Mouse (Mus musculus): ENCODE results near the gene Prrg4. TPM values are rescaled to one million over a fixed set of nuclear protein-coding genes. Genes with fewer than 3 reads are reported as not detected.
A peak's percentile ranks its signal among the peaks of the same experiment; 100 is the strongest.

The Prrg4 gene
- polyA plus RNA-seq, 1 experiment from 2014 or later, result 1.1 TPM

GRCm38 (mm10) chr2:104856218-104856617 lies 6.5 kb upstream of the Prrg4 start:
- Histone ChIP-seq H3K4me3 (no peak overlapping the region), H3K9ac (no peak overlapping the region), H3K27ac (ENCODE audit: poor library complexity, severe bottlenecking) (no peak overlapping the region), H3K36me3 (no peaks in the 10 kb centered on the region), H3K27me3 (replicated peaks) (0 out of 2 replicates have a peak, but pooled peaks cover under 1% of the 10 kb centered on the region), H3K9me3 (replicated peaks) (no peaks in the 10 kb centered on the region), H3K4me2 (no peak overlapping the region), H3K4me1 (replicated peaks) (no peaks in the 10 kb centered on the region)
- ATAC-seq (ENCODE audit: insufficient number of reproducible peaks, low FRiP score), result no peak
- 50% methylated on average over 1 of the region's 1 CpGs for WGBS

DNA sequence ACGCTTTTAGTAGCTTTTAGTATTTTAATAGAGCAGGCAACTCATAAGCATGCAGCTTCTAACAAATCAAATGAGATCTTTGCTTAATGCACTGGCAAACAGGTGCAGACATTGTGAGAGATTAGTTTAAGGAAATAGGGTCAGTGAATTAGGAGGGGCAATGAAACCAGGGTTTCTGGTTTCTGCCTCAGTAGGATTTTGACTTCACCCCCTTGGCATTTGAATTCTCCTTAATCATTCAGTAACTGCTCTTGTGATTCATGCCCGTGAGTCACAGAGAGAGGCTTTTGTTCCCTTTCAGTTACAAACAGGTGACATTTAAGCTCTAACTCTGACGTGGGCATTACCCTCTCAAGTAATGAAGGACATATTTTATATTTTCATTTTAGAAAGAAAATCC lies 6.1 kb upstream of the Prrg4 start:
- no peaks in the 10 kb centered on the region for H3K4me1 ChIP-seq (replicated peaks)
- WGBS, result 56% methylated on average over 3 of the region's 3 CpGs
- 0 out of 2 replicates have a peak, but pooled peaks cover 5% of the 10 kb centered on the region for H3K27me3 ChIP-seq (replicated peaks)
- no peak overlapping the region for H3K27ac ChIP-seq (ENCODE audit: poor library complexity, severe bottlenecking)
- no peak for ATAC-seq (ENCODE audit: insufficient number of reproducible peaks, low FRiP score)
- H3K4me3 ChIP-seq, result no peak overlapping the region
- no peak overlapping the region for H3K4me2 ChIP-seq
- no peaks in the 10 kb centered on the region for H3K9me3 ChIP-seq (replicated peaks)
- H3K36me3 ChIP-seq, result no peaks in the 10 kb centered on the region
- no peak overlapping the region for H3K9ac ChIP-seq

- Histone ChIP-seq H3K4me3 (no peak overlapping the region), H3K4me2 (no peak overlapping the region), H3K27me3 (replicated peaks) (0 out of 2 replicates have a peak, but pooled peaks cover 6% of the 10 kb centered on the region), H3K36me3 (no peaks in the 10 kb centered on the region), H3K9ac (no peak overlapping the region), H3K4me1 (replicated peaks) (no peaks in the 10 kb centered on the region), H3K9me3 (replicated peaks) (no peaks in the 10 kb centered on the region), H3K27ac (ENCODE audit: poor library complexity, severe bottlenecking) (no peak overlapping the region)
- no peak for ATAC-seq (ENCODE audit: insufficient number of reproducible peaks, low FRiP score)
- 31% methylated on average over 1 of the region's 1 CpGs for WGBS
Observed at GRCm38 (mm10) chr2:104854836-104855235, 5.2 kb upstream of the Prrg4 start.

DNA sequence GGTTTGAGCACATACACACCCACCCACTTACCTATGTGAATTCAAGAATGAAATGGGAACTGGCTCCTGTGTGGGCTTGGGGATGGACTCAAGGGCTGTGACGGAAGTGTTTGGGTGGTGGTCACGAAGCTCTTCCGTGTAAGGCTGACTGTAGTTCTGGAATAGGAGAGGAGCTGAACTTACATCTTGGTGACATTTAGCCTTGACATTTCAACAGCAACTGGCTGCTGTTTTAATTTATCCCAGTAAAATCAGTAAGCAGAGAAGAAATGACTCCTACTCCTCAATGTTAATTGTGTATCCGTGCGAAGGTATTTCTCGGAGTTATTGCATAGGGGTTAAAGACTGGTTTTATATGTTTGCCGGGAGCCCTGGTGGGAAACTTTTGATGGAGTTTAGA lies 2.9 kb upstream of the Prrg4 start:
- WGBS, result 84% methylated on average over 7 of the region's 7 CpGs
- no peaks in the 10 kb centered on the region for H3K36me3 ChIP-seq

GRCm38 (mm10) chr2:104851686-104852085 lies 2.0 kb upstream of the Prrg4 start:
- Histone ChIP-seq H3K4me1 (replicated peaks) (peaks cover 11% of the 10 kb centered on the region; the same call in 1 of the 2 replicates), H3K4me3 (no peak overlapping the region), H3K4me2 (no peak overlapping the region), H3K27ac (ENCODE audit: poor library complexity, severe bottlenecking) (no peak overlapping the region), H3K36me3 (no peaks in the 10 kb centered on the region), H3K9ac (no peak overlapping the region), H3K9me3 (replicated peaks) (no peaks in the 10 kb centered on the region), H3K27me3 (replicated peaks) (0 out of 2 replicates have a peak, but pooled peaks cover 6% of the 10 kb centered on the region)
- no peak for ATAC-seq (ENCODE audit: insufficient number of reproducible peaks, low FRiP score)
- WGBS, result 28% methylated on average over 5 of the region's 5 CpGs

More for the DNA sequence above, 2.9 kb upstream of the Prrg4 start:
- no peak overlapping the region for H3K4me2 ChIP-seq
- no peak for ATAC-seq (ENCODE audit: insufficient number of reproducible peaks, low FRiP score)
- H3K27ac ChIP-seq (ENCODE audit: poor library complexity, severe bottlenecking), result no peak overlapping the region
- H3K9me3 ChIP-seq (replicated peaks), result no peaks in the 10 kb centered on the region
- H3K9ac ChIP-seq, result no peak overlapping the region
- 0 out of 2 replicates have a peak, but pooled peaks cover 6% of the 10 kb centered on the region for H3K27me3 ChIP-seq (replicated peaks)
- H3K4me3 ChIP-seq, result no peak overlapping the region
- H3K4me1 ChIP-seq (replicated peaks), result peaks cover 7% of the 10 kb centered on the region; the same call in 1 of the 2 replicates

DNA sequence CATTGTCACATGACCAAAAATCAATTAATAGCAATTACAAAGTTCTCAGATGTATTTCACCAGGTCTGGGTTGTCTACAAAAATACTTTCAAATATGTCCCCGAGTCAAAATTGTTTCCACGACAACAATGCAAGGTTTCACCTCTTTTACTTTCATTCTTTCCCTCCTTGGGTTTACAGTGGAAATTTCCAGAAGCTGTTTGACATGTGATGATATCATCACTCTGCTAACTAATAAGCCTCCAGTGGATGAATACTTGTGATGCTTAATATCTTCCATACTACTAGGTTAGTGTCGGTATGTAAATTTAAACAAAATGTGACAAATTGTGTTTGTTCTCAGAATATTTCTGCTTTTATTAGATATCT lies 299 bp upstream of the Prrg4 start:
- Histone ChIP-seq H3K27ac (ENCODE audit: poor library complexity, severe bottlenecking) (no peak overlapping the region), H3K36me3 (no peaks in the 10 kb centered on the region), H3K9ac (peak overlapping the region; percentile 76; the same call in 1 of the 2 replicates), H3K4me2 (peak overlapping the region; percentile 99), H3K4me3 (peak overlapping the region; percentile 61), H3K4me1 (replicated peaks) (peaks cover 11% of the 10 kb centered on the region; the same call in 1 of the 2 replicates), H3K27me3 (replicated peaks) (0 out of 2 replicates have a peak, but pooled peaks cover 6% of the 10 kb centered on the region), H3K9me3 (replicated peaks) (no peaks in the 10 kb centered on the region)
- ATAC-seq (ENCODE audit: insufficient number of reproducible peaks, low FRiP score), result no peak
- WGBS, result 72% methylated on average over 3 of the region's 3 CpGs

GRCm38 (mm10) chr2:104848235-104849161 lies 1.2 kb downstream of the Prrg4 start:
- Histone ChIP-seq H3K4me1 (replicated peaks) (peaks cover 11% of the 10 kb centered on the region; the same call in 1 of the 2 replicates), H3K9ac (peak overlapping the region; percentile 76; the same call in 1 of the 2 replicates), H3K4me3 (peak overlapping the region; percentile 61), H3K27ac (ENCODE audit: poor library complexity, severe bottlenecking) (no peak overlapping the region), H3K9me3 (replicated peaks) (no peaks in the 10 kb centered on the region), H3K4me2 (peak overlapping the region; percentile 99), H3K27me3 (replicated peaks) (0 out of 2 replicates have a peak, but pooled peaks cover 6% of the 10 kb centered on the region), H3K36me3 (no peaks in the 10 kb centered on the region)
- ATAC-seq (ENCODE audit: insufficient number of reproducible peaks, low FRiP score), result no peak
- WGBS, result 30% methylated on average over 16 of the region's 16 CpGs

DNA sequence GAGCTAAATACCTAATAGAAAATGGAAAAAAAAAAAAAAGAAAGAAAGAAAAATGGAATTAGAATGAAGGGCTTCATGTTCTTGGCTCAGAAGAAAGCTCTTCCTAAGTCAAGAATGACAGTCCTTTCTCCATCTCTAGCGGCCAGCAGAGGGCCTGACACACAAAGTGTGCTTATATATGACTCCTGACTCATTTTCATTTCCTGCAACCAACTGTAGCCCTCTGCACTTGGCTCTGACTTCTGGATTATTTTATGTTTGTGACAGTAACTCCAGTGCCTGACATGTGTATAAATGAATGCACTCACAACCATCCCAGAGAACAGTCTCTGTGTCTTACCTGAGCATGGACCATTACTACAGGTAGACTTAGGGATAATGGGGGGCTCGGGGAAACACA lies 2.0 kb downstream of the Prrg4 start:
- Histone ChIP-seq H3K4me3 (no peak overlapping the region), H3K4me1 (replicated peaks) (peaks cover 11% of the 10 kb centered on the region; the same call in 1 of the 2 replicates), H3K27ac (ENCODE audit: poor library complexity, severe bottlenecking) (no peak overlapping the region), H3K9me3 (replicated peaks) (no peaks in the 10 kb centered on the region), H3K9ac (no peak overlapping the region), H3K36me3 (no peaks in the 10 kb centered on the region), H3K4me2 (no peak overlapping the region), H3K27me3 (replicated peaks) (0 out of 2 replicates have a peak, but pooled peaks cover 6% of the 10 kb centered on the region)
- WGBS, result 46% methylated on average over 2 of the region's 2 CpGs
- no peak for ATAC-seq (ENCODE audit: insufficient number of reproducible peaks, low FRiP score)

DNA sequence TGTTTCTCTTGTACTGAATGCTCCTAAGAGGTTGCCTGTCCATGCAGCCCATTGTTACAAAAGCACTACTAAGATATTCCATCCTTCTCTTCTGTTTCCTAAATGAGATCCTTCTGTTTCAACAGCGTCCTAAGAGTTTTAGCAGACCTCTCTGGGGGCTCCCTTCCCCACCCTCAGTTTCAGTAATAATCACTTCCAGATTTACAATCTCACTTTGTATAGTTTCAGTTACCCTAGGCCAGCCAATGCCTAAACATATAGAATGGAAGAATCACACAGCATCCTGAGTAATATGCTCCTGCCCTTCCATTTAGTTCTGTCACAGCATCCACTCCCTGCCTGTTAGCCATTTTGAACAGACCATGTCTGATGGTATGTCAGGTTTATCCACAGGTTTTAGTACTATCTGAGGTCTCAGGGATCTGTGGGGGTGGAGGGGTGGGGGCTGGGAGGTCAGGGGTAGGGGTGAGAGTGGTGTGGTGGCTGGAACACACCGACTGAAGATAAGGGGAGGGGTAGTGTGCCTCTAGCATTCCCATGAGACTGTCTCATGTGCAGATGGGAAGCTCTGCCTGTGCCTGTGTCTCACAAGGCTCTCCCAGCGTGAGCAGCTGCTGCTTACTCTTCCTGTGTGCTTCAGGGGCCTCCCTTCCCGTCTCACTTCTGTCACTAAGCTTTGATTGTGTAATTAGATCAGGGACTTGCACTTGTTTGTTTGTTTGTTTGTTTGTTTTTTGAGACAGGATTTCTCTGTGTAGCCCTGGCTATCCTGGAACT lies 2.9 kb downstream of the Prrg4 start:
- H3K9ac ChIP-seq, result no peak overlapping the region
- H3K4me1 ChIP-seq (replicated peaks), result peaks cover 11% of the 10 kb centered on the region; the same call in 1 of the 2 replicates
- H3K27me3 ChIP-seq (replicated peaks), result 0 out of 2 replicates have a peak, but pooled peaks cover 6% of the 10 kb centered on the region
- H3K27ac ChIP-seq (ENCODE audit: poor library complexity, severe bottlenecking), result no peak overlapping the region
- no peak overlapping the region for H3K4me2 ChIP-seq
- no peaks in the 10 kb centered on the region for H3K9me3 ChIP-seq (replicated peaks)
- no peak; the same call in 1 of the 2 replicates for ATAC-seq (ENCODE audit: insufficient number of reproducible peaks, low FRiP score)
- no peaks in the 10 kb centered on the region for H3K36me3 ChIP-seq
- 37% methylated on average over 4 of the region's 4 CpGs for WGBS
- no peak overlapping the region for H3K4me3 ChIP-seq

DNA sequence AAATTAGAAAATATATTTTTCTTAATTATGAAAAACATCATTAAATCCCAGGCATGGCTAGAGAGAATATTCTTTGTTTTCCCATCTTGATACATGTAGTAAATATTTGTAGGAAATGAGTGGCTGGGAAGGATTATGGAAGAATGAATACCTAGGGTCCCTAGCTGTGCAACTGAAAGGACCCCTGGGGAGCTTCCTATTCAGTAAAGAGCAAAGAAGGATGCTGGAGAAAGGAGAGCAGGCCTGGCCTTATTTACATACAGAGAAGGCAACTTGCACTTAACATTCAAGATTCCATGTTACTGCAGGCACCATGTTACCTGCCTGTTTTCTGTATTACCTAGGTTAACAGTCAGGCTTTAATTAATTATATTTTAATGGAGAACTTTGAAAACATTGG lies 7.1 kb downstream of the Prrg4 start:
- ATAC-seq (ENCODE audit: insufficient number of reproducible peaks, low FRiP score), result no peak
- H3K9ac ChIP-seq, result no peak overlapping the region
- H3K4me3 ChIP-seq, result no peak overlapping the region
- H3K9me3 ChIP-seq (replicated peaks), result 0 out of 2 replicates have a peak, but pooled peaks cover 3% of the 10 kb centered on the region
- H3K27ac ChIP-seq (ENCODE audit: poor library complexity, severe bottlenecking), result no peak overlapping the region
- no peak overlapping the region for H3K4me2 ChIP-seq
- H3K27me3 ChIP-seq (replicated peaks), result no peaks in the 10 kb centered on the region
- H3K4me1 ChIP-seq (replicated peaks), result peaks cover 4% of the 10 kb centered on the region; the same call in 1 of the 2 replicates
- 0 out of 2 replicates have a peak, but pooled peaks cover 3% of the 10 kb centered on the region for H3K36me3 ChIP-seq

- H3K4me1 ChIP-seq (replicated peaks), result no peaks in the 10 kb centered on the region
Observed at GRCm38 (mm10) chr2:104841736-104842135, 7.9 kb downstream of the Prrg4 start.

More at GRCm38 (mm10) chr2:104841736-104842135, 7.9 kb downstream of the Prrg4 start:
- no peak for ATAC-seq (ENCODE audit: insufficient number of reproducible peaks, low FRiP score)
- H3K9me3 ChIP-seq (replicated peaks), result 0 out of 2 replicates have a peak, but pooled peaks cover 3% of the 10 kb centered on the region
- H3K27ac ChIP-seq (ENCODE audit: poor library complexity, severe bottlenecking), result no peak overlapping the region
- 0 out of 2 replicates have a peak, but pooled peaks cover 3% of the 10 kb centered on the region for H3K36me3 ChIP-seq
- WGBS, result 76% methylated on average over 7 of the region's 7 CpGs
- no peak overlapping the region for H3K4me3 ChIP-seq
- H3K4me2 ChIP-seq, result no peak overlapping the region
- no peaks in the 10 kb centered on the region for H3K27me3 ChIP-seq (replicated peaks)
- H3K9ac ChIP-seq, result no peak overlapping the region

Measured in heart, embryonic 12.5 days (tissue).